Mouse (Mus musculus) liver, embryonic 12.5 days (tissue): Measurements from ENCODE around the gene Macf1. TPM values are rescaled to one million over a fixed set of nuclear protein-coding genes. Genes with fewer than 3 reads are reported as not detected.

Experiments used
- ATAC-seq: fragments of 200-750 bp; cut with Nextera tagmentation; 2 replicates; pipeline ENCODE4 v1.8.0; 2017; ENCODE audit warnings: moderate number of reproducible peaks, mild to moderate bottlenecking, moderate library complexity
- H3K27ac ChIP-seq: fragments of 300-500 bp; sonication (generic); 2 replicates; pipeline ENCODE4 v1.5.1; 2016; ENCODE audit warnings: mild to moderate bottlenecking
- H3K27me3 ChIP-seq: fragments of 300-500 bp; sonication (generic); replicated peaks from 2 replicates; pipeline ENCODE4 v1.6.1; 2016; ENCODE audit warnings: mild to moderate bottlenecking, moderate library complexity
- H3K36me3 ChIP-seq: fragments of 300-500 bp; sonication (generic); 2 replicates; pipeline ENCODE4 v1.6.1; 2016; ENCODE audit warnings: mild to moderate bottlenecking, moderate library complexity
- H3K4me1 ChIP-seq: fragments of 300-500 bp; sonication (generic); 2 replicates; pipeline ENCODE4 v1.6.1; 2016
- H3K4me2 ChIP-seq: fragments of 300-500 bp; sonication (generic); 2 replicates; pipeline ENCODE4 v1.6.1; 2016; ENCODE audit warnings: mild to moderate bottlenecking, moderate library complexity
- H3K4me3 ChIP-seq: fragments of 300-500 bp; sonication (generic); 2 replicates; pipeline ENCODE4 v1.5.1; 2016; ENCODE audit warnings: mild to moderate bottlenecking, moderate library complexity
- H3K9ac ChIP-seq: fragments of 300-500 bp; sonication (generic); 2 replicates; pipeline ENCODE4 v1.6.1; 2016; ENCODE audit warnings: mild to moderate bottlenecking, moderate library complexity
- H3K9me3 ChIP-seq: fragments of 300-500 bp; sonication (generic); replicated peaks from 2 replicates; pipeline ENCODE4 v1.6.1; 2016; ENCODE audit warnings: mild to moderate bottlenecking, moderate library complexity
- WGBS: fragments of 180-500 bp; shearing (Covaris S2); methylation state at CpG from one replicate; pipeline ENCODE4 v1.1.7; 2016; ENCODE audit not compliant: insufficient replicate concordance; 5-methylcytosine and 5-hydroxymethylcytosine counted together
- polyA plus RNA-seq: library from polyadenylated mRNA; unstranded; fragments of >200 nt; fragmentation: Nextera tagmentation; extraction: Ambion mirVana; gene quantifications from 2 replicates; pipeline ENCODE4 v1.2.1, GENCODE M21; 2016

Macf1 gene
- polyA plus RNA-seq, 1 experiment from 2014 or later: 15.1 TPM

DNA sequence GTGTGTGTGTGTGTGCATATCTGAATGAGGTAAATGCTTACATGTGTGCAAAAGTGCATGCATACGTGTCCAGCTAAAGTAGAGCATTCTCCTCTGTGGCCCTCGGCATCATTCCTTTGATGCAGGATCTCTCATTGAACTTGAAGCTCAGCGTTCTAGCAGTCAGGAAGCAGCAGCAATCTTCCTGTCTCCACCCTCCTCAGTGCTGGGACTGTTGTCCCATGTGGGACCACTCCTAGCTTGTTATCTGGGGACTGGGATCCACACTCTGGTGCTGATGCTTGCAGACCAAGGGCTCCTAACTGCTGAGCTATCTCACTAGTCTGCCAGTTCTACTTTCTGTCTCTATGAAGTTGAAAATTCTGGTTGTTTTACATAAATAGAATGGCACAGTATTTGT lies 52.5 kb downstream of the Macf1 start:
- H3K4me1 ChIP-seq: peaks cover 12% of the 10 kb centered on the region
- H3K36me3 ChIP-seq: no peaks in the 10 kb centered on the region
- no peak overlapping the region for H3K4me2 ChIP-seq
- no peaks in the 10 kb centered on the region for H3K27me3 ChIP-seq
- WGBS: 58% methylated on average over 3 of the region's 3 CpGs
- no peak for ATAC-seq
- no peaks in the 10 kb centered on the region for H3K9me3 ChIP-seq
- no peak overlapping the region for H3K9ac ChIP-seq
- no peak overlapping the region for H3K4me3 ChIP-seq
- no peak overlapping the region for H3K27ac ChIP-seq

GRCm38 (mm10) chr4:123627683-123628082 lies 56.5 kb downstream of the Macf1 start:
- Histone ChIP-seq H3K4me2 (no peak overlapping the region), H3K27ac (no peak overlapping the region), H3K4me1 (peaks cover 29% of the 10 kb centered on the region), H3K9ac (no peak overlapping the region), H3K36me3 (no peaks in the 10 kb centered on the region), H3K4me3 (no peak overlapping the region), H3K9me3 (no peaks in the 10 kb centered on the region), H3K27me3 (no peaks in the 10 kb centered on the region)
- ATAC-seq: no peak
- WGBS: 67% methylated on average over 5 of the region's 5 CpGs

- no peak overlapping the region for H3K27ac ChIP-seq
- WGBS: 55% methylated on average over 6 of the region's 6 CpGs
- peaks cover 31% of the 10 kb centered on the region for H3K4me1 ChIP-seq
- H3K4me3 ChIP-seq: no peak overlapping the region
- peak overlapping the region; percentile 19; the same call in 1 of the 2 replicates for H3K4me2 ChIP-seq
- no peaks in the 10 kb centered on the region for H3K9me3 ChIP-seq
- H3K9ac ChIP-seq: no peak overlapping the region
- no peaks in the 10 kb centered on the region for H3K27me3 ChIP-seq
- ATAC-seq: peak; percentile 73
- no peaks in the 10 kb centered on the region for H3K36me3 ChIP-seq
Measured at GRCm38 (mm10) chr4:123625332-123626072, 58.7 kb downstream of the Macf1 start.

DNA sequence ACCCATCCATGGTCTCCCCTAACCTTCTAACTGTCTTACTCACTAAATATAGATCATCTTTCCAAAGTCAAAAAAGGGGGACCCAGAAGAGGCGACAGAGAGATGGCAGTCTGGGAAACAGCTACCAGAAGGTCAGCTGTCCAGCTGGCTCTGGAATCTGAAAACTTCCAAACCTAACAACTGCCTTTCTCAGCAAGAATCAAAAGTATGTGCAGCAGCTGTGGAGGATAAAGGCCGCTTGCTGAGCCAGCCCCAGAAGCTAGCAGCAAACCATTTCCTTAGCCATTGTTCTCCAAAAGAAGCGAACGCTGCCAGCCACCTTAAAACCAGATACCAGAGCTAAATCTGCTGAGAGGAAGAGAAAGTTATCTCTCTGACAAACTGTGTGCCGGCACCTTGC lies 59.7 kb downstream of the Macf1 start:
- no peak for ATAC-seq
- H3K36me3 ChIP-seq: no peaks in the 10 kb centered on the region
- no peak overlapping the region for H3K4me2 ChIP-seq
- no peaks in the 10 kb centered on the region for H3K27me3 ChIP-seq
- H3K4me3 ChIP-seq: no peak overlapping the region
- H3K9ac ChIP-seq: no peak overlapping the region
- H3K9me3 ChIP-seq: no peaks in the 10 kb centered on the region
- peaks cover 31% of the 10 kb centered on the region for H3K4me1 ChIP-seq
- H3K27ac ChIP-seq: no peak overlapping the region
- 25% methylated on average over 5 of the region's 5 CpGs for WGBS

DNA sequence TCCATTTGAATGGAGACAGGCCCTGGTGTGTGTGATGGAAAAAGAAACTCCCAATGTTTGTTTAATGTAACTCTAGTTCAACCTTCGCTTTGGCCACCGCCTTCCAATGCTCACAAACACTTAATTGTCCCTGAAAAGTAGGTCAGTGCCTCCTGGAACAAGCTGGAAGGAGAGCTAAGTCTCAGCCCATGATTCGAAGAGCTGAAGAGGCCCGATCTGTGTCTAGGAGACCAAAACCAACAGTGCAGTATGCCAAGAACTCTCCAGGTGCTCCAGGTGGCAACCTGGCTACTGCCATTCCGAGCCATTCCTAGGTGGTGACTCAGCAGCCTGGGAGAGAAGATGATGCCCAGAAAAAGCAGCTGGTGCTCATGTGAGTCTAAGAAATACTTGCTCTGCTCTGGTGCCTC lies 60.4 kb downstream of the Macf1 start:
- H3K4me3 ChIP-seq: no peak overlapping the region
- no peak overlapping the region for H3K9ac ChIP-seq
- no peak overlapping the region for H3K4me2 ChIP-seq
- 78% methylated on average over 5 of the region's 5 CpGs for WGBS
- H3K27me3 ChIP-seq: no peaks in the 10 kb centered on the region
- no peaks in the 10 kb centered on the region for H3K9me3 ChIP-seq
- H3K4me1 ChIP-seq: peaks cover 31% of the 10 kb centered on the region
- H3K27ac ChIP-seq: no peak overlapping the region
- no peak for ATAC-seq
- H3K36me3 ChIP-seq: no peaks in the 10 kb centered on the region

DNA sequence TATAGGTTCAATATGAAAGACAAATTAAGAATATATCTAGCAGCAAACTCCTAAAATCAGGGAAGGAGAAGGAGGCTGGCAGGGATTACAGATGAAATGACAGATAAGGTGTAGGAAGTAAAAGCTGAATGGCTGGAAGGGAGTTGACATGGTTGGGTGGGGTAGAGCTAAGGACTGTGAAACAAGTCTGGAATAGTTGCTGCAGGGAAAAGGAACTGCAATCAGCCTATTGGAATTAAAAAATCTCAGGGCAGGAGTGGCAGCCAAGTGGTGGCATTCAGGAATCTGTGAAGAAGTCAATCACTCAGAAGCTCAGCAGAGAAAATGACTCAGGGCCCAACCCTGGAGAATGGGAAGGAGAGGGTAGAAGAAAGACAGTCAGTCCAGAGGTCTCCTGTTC lies 62.4 kb downstream of the Macf1 start:
- ATAC-seq: no peak
- Histone ChIP-seq H3K4me2 (no peak overlapping the region), H3K36me3 (no peaks in the 10 kb centered on the region), H3K4me1 (peaks cover 41% of the 10 kb centered on the region), H3K9ac (no peak overlapping the region), H3K4me3 (no peak overlapping the region), H3K27me3 (no peaks in the 10 kb centered on the region), H3K27ac (no peak overlapping the region), H3K9me3 (no peaks in the 10 kb centered on the region)

DNA sequence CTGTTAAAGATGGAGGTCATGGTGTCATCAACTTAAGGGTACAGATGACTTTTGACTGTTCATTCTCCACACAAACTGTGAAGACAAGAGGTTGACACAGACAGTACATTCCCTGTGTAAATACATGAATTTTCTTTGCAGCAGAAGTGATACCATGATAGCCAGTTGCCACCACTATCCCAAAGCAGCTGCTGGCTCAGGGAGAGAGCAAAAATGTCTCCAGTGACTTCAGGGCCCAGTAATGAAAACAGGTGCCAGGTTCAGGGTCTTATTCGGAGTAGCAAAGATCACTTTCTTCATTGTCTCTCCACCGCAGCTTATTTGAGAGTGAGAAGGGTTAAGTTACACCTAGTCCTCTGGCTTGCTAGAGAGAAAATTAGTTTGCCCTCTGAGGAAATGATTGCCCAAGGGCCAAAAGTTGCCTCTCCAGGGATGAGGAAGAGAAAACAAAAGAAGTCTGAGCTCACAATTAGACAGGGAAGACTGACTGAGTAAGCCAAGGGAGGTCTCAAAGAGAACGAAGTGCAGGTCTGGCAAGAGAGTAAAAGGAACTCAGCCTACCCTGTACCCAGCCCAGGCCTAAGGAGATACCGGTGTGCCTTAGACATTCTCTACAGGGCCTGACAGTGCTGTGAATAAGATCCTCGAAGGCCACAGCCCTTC lies 66.3 kb downstream of the Macf1 start:
- Histone ChIP-seq H3K4me3 (no peak overlapping the region), H3K9ac (no peak overlapping the region), H3K27me3 (no peaks in the 10 kb centered on the region), H3K36me3 (no peaks in the 10 kb centered on the region), H3K27ac (no peak overlapping the region), H3K4me2 (no peak overlapping the region), H3K4me1 (peaks cover 41% of the 10 kb centered on the region), H3K9me3 (no peaks in the 10 kb centered on the region)
- no peak for ATAC-seq
- WGBS: 68% methylated on average over 5 of the region's 5 CpGs

DNA sequence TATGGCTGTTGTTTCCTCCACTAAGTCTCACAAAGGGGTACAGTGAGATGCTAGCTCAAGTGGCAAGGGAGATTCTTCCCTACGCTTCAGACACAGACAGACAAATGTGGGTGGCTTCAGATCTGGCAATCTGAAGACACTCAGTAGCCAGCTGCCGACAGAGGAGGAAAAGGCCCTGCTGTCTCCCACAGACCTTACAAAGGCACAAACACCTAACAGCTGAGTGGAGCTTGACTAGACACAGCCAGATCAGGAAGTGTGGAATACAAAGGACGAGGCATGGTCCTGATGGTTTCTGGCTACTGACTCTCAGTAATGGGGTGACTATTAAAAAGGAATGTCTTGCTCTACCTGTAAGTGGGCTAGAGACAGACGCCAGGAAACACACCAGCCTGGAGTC lies 67.2 kb downstream of the Macf1 start:
- Histone ChIP-seq H3K9me3 (no peaks in the 10 kb centered on the region), H3K4me2 (no peak overlapping the region), H3K4me1 (peaks cover 46% of the 10 kb centered on the region), H3K9ac (no peak overlapping the region), H3K27ac (no peak overlapping the region), H3K36me3 (no peaks in the 10 kb centered on the region), H3K4me3 (no peak overlapping the region), H3K27me3 (no peaks in the 10 kb centered on the region)
- WGBS: 58% methylated on average over 4 of the region's 4 CpGs
- ATAC-seq: no peak

DNA sequence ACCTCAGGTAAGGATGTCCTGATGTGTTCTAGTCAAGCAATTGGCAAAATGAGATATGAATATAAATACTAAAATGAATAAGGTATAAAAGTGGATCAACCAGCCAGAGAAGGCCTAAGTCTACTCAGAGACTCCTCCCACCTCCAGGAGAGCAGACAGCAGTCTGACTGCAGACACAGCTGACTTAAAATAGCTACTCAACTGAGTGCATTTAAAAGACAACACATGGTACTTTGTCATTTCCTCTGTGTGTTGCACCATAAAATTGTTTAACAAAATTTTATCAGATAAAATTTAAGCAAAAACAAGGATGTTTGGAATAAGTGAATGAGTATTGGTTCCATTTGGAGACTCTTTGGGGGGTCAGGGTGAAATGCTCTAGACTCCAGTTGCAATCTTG lies 67.7 kb downstream of the Macf1 start:
- no peak overlapping the region for H3K4me2 ChIP-seq
- H3K4me1 ChIP-seq: peaks cover 43% of the 10 kb centered on the region
- H3K9ac ChIP-seq: no peak overlapping the region
- ATAC-seq: no peak
- no peak overlapping the region for H3K4me3 ChIP-seq
- no peaks in the 10 kb centered on the region for H3K27me3 ChIP-seq
- H3K36me3 ChIP-seq: no peaks in the 10 kb centered on the region
- H3K9me3 ChIP-seq: no peaks in the 10 kb centered on the region
- H3K27ac ChIP-seq: no peak overlapping the region

DNA sequence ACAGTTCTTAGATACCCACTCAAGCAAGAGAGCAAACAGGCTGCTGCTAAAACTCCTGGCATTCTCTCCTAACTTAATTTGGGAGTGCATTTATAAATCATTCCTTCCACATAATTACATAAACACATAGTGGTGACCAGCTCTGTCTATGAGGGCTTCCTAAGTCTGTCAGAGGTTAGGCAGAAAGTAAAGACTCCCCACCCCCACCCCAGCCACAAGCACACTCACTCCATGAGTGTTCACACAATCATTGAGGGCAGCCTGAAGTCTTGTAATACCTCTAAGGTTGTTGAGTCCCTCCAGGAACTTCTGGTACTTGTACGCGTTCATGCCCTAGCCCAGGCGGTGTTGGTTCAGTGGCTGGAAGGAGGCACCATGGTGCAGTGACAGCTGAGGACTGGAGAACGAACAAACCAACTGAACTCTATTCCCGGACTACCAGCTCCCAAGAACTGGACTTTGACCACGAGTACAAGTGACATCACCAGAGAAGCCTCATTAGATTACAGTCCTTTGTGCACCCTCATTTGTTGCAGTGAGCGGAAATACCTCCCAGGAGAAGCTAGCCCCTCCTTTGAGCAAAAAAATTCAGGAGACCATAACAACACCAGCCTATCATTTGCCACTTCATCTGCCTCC lies 70.7 kb downstream of the Macf1 start:
- no peaks in the 10 kb centered on the region for H3K9me3 ChIP-seq
- H3K36me3 ChIP-seq: no peaks in the 10 kb centered on the region
- peak overlapping the region; percentile 12; the same call in 1 of the 2 replicates for H3K4me3 ChIP-seq
- peaks cover 43% of the 10 kb centered on the region for H3K4me1 ChIP-seq
- 62% methylated on average over 7 of the region's 7 CpGs for WGBS
- H3K27ac ChIP-seq: 0 out of 2 replicates have a peak overlapping the region, but pooled peaks have one; percentile 54
- H3K27me3 ChIP-seq: no peaks in the 10 kb centered on the region
- ATAC-seq: peak; percentile 55
- H3K4me2 ChIP-seq: peak overlapping the region; percentile 20
- no peak overlapping the region for H3K9ac ChIP-seq

DNA sequence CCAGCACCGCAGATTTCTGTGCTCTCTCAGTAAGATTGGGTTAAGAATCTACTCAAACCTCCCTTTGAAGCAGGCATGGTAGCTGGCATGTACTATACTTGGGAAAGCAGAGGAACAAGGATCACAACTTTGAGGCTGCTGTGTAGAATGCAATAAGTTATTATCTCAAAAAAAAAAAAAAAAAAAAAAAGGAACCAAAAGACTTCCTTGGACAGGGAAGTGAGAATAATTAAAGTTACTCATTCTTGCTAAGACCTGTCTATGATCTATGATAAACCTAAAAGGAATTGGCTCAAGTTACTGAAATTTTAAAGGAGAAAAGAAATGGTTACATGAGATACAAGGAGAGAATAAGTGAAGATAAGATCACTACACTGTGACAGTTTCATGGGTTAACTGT lies 72.2 kb downstream of the Macf1 start:
- ATAC-seq: no peak
- 85% methylated on average over 1 of the region's 1 CpGs for WGBS
- no peak overlapping the region for H3K4me2 ChIP-seq
- no peak overlapping the region for H3K4me3 ChIP-seq
- H3K9me3 ChIP-seq: peaks cover 4% of the 10 kb centered on the region; the same call in 1 of the 2 replicates
- H3K4me1 ChIP-seq: peaks cover 35% of the 10 kb centered on the region
- no peak overlapping the region for H3K9ac ChIP-seq
- H3K27me3 ChIP-seq: no peaks in the 10 kb centered on the region
- H3K27ac ChIP-seq: no peak overlapping the region
- H3K36me3 ChIP-seq: no peaks in the 10 kb centered on the region; the same call in 1 of the 2 replicates

DNA sequence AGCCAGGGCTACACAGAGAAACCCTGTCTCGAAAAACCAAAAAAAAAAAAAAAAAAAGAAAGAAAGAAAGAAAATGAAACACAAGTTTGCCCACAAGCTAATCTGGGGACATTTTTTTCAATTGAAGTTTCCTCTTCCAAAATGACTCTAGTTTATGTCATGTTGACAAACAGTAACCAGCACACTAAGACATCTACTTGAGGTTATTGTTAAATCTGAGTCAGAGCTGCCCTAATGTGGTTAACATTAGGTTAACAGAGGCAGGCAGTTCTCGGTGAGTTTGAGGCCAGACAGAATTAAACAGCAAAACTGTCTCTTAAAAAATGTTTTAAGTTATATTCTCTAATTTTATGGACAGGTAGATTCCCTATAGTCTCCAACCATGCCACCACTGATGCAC lies 72.9 kb downstream of the Macf1 start:
- Histone ChIP-seq H3K4me3 (no peak overlapping the region), H3K4me1 (peaks cover 28% of the 10 kb centered on the region), H3K27me3 (no peaks in the 10 kb centered on the region), H3K36me3 (no peaks in the 10 kb centered on the region; the same call in 1 of the 2 replicates), H3K9me3 (peaks cover 4% of the 10 kb centered on the region; the same call in 1 of the 2 replicates), H3K27ac (no peak overlapping the region), H3K9ac (no peak overlapping the region), H3K4me2 (no peak overlapping the region)
- no peak for ATAC-seq
- 88% methylated on average over 2 of the region's 2 CpGs for WGBS
